Mouse (Mus musculus) inflammation-experienced regulatory T-cells, adult 16 weeks (primary cell): Measurements from ENCODE around the gene Dnajc27. TPM values are rescaled to one million over a fixed set of nuclear protein-coding genes. Genes with fewer than 3 reads are reported as not detected.

Source experiments
- polyA plus RNA-seq: library from polyadenylated mRNA; unstranded; fragments of 100-300 nt; shearing (Covaris generic); gene quantifications from one replicate; pipeline ENCODE4 v1.2.1, GENCODE M21; 2017

Dnajc27 gene
- 13.6 TPM for polyA plus RNA-seq

DNA sequence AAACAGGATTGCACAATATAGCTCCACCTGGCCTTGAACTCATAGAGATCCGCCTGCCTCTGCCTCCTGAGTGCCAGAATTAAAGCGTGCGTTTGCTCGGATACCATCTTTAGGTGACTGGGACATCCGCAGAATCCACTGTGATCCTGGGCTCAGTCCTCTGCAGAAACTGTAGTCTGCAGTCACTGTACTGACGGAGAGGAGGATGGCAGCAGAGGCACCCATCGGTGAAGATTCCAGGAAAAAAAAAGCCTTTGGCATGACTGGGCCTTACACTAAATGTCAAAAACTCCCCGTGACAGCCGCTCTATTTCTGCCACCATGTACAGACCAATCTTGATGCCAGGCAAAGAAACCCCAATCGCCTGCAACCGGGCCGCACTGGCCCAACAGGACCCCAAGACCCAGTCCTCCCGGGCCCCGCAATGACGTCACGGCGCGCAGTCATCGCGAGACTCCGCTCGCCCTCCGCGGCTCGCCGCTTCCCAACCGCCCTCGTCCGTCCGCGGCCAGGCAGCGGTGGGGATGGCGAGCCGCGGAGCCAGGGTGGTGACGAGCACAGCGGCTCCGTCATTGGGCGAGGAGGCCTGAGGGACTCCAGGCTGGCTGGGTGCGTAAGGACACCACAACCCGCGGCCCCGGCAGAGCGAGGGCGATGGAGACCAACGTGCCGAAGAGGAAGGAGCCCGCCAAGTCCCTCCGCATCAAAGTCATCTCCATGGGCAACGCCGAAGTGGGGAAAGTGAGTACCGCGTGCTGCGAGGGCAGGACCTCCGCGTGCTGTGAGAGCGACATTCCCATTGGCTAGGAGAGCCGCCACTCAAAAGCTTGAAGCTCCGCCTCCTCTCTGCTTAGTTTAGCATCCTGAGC lies at the start of gene Dnajc27:
Dnajc27 (plus strand) TSS at position 452 of the 870 bp plus-strand sequence.

GRCm38 (mm10) chr12:4038061-4039041 lies 44.0 kb upstream of the Dnajc27 start, which contains the start of gene Efr3b:
TSS of gene Efr3b (minus strand) at chr12:4038915.

DNA sequence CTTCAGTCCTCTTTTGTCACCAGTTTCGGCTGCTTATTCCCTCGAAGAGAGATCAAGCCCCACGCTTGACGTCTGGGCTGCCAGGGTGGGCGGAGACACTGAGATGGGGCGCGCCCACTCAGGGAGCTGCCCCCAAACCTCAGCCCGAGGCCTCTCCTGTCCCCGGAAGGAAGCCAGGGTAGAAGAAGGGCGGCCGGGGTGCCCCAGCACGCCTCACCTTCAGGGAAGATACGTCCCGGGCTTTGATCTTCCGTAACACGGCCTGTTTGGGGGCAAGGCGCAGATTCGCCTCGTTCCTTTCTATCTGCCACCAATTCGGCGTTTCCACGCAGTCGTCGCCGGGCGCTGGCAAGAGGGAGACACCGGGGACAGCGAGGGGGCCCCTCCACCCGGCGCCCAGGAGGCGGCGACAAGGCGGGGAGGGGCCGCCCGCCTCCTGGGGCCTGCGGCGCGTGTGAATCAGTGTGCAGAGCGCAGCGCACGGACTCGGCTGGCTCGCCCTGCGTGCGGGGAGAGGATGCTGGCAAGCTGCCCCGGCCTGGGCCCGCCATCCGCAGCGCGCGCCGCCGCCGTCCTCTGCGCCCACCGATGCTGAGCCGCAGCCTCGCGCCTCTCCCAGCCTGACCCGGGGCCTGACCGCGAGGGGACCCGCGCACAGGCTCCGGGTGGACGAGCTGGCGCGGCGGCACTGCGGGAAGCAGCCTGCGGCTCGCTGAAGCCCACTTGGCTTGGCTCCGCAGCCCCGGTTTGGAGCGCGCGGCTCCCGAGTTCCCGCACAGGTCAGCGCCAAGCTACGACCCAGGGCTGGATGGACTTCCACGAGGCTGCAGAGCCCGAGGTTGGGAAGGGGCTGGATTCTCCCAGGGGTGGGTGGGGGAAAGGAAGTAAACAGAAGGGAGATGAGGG lies 50.8 kb downstream of the Dnajc27 start, which contains the start of gene Adcy3:
Adcy3 (plus strand) TSS at position 163 of the 906 bp plus-strand sequence.

Other genes with a start within 250 kb of the Dnajc27 start
- gene Pomc, start 127.6 kb upstream of the Dnajc27 start, polyA plus RNA-seq: 1.7 TPM
- gene Efr3b, start 43.7 kb upstream of the Dnajc27 start, polyA plus RNA-seq: 0.27 TPM
- gene Adcy3, start 50.5 kb downstream of the Dnajc27 start, polyA plus RNA-seq: 4.9 TPM
- 4.2 TPM for gene Ptrhd1, start 151.4 kb downstream of the Dnajc27 start, polyA plus RNA-seq
- gene Cenpo, start 151.7 kb downstream of the Dnajc27 start, polyA plus RNA-seq: 33.2 TPM